Mouse (Mus musculus) testis, postnatal 14 days (tissue): ENCODE data around the gene Diablo.
"Not testable (repeated sequence)": the region's sequence is repeated elsewhere in the genome, so short reads cannot be mapped to it uniquely, and the experiment has no call there.

Experiments
- DNase-seq: peaks from one replicate; pipeline ENCODE4 v3.0.0; 2021; ENCODE audit warnings: low spot score

Gene Diablo

DNA sequence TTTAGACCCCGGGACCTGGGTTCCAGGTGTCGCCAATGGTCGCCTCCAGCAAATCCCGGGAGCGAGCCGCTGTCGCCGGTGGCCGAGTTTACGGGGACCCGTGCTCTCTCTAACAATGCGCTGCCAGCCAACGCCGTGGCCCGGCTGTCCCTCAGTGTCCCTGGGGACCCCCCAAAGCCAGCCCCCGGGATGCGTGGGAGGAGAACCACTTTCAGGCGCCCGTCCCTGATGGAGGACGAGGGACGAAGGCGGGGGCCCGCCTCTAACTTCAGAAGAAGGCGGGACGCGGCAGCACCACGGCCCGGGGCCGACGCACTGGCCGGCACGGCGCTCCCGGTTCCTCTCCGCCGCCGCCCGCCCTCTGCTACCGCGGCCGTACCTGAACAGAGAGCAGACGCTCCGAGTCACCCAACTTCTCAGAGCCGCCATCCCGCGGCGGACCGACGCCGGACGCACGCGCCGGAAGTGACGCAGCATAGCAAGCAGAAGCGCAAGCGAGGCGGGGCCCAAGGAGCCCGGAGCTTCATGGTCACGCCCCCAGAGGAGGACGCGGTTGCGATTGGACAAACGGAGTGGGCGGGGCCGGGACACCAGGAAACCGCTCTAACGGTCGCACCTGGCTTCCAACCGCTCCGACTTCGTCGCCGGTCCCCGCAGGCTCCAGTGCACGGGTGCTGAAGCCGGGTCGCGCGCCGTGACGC is at the start of gene Diablo:
TSS of gene Diablo (minus strand) at position 485 of the 701 bp plus-strand sequence.
- DNase-seq = peak; percentile 99

DNA sequence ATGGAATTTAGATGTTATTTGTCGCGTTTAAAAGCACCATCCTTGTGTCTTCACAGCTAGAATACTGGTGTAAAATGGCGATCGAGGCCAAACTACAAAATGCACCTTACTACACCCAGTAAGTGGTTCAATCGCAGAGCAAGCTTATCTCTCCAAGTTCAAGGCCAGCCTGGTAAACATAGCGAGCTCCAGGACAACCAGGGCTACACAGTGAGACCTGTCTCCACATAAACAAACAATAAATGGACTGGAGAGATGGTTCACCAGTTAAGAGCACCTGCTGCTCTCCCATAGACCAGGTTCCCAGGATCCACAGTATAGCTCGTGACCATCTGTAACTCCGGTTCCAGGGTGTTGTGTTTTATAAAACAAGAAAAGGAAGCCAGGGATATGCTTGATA is 49.4 kb upstream of the Diablo start:
- DNase-seq = no peak

DNA sequence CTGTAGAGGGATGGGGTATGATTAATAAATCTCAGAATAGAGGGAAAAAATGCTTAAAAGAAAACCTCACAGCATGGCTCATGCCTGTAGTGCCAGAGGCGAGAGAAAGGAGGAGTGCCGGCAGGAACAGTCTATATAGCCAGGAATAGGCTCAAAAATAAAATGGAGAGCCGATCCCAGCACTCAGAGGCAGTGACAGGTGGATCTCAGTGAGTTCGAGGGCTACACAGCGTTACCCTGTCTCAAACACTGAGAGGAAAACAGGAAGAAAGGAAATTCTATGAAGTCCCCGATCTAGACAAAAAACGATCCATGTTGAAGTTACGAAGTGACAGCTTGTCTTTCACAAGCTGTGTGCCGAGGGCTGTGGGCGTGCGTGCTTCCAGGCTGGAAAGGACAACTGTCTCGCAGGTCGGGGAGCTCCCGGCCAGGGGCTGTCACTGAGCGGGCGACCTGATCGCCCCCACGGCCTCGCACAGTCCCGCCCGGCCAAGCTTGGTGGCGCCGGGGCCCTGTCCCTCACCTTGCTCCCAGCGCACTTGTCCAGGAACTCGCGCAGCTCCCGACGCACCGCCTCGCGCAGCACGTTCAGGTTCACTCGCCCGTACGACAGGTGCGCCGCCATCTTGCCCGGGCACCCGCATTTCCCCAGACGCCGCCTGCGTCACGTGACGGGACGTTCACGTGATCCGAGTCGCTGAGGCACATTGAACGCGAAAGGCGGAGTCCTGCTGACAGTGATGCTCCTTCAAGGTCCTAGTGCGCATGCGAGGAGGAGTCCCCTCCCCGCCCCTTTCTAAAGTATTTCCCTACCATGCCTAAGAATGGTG is 48.6 kb upstream of the Diablo start, which contains the start of gene Vps33a:
TSS of gene Vps33a (minus strand) at position 682 of the 830 bp plus-strand sequence.
- peak; percentile 99 for DNase-seq

DNA sequence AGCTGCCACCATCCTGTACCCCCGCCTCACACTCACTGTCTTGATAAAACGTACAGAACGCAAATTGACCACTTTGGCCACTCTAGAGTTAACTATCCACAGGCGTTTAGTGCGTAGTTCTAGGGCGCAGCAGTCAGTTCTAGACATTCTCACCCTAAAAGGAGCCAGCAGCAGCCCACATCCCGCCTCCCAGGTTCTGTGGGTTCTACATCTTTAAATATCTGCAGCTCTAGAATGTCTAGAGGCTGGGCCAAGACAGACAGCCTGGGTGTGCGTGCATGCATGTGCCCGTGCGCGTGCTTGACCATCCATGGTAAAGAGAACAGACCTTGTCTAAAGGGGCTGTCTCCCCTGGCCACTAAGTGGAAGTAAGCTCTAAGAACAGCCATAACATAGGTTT is 37.2 kb upstream of the Diablo start:
- peak; percentile 1 for DNase-seq

DNA sequence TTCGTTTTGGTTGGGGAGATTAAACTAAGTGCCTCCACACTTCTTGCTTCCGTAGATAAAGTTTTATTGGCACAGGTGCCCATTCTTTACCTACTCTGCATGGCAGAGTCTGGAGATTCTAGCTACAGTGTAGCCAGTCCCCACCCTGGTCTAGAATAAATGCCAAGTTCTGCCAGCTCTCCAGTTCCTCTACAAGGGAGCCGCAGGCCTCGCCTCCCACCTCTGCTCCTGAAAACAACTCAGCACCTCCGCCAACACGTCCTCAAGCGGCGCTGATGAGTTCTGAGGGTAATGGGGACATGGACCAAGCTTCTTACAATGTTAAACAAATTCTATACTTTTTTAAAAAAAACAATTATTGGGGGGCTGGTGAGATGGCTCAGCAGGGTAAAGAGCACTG is 35.6 kb upstream of the Diablo start:
- DNase-seq = peak; percentile 21

DNA sequence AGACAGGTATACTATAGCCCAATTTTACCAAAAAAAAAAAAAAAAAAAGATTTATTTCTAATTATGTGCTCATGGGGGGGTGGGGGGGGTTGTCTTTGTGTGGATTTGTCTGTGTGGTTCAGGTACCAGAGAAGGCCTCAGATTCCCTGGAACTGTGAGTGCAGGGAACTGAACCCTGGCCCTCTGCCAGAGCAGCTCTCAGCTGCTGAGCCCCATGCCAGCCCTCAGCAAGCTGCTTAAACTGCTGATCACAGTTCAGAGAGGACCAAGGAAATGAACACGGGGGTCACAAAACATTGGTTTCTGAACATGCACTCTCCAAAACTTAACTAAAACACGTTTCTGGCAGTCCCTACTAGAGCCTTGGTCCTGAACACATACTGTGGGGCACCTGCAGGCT is 32.5 kb upstream of the Diablo start:
- peak; percentile 23 for DNase-seq

DNA sequence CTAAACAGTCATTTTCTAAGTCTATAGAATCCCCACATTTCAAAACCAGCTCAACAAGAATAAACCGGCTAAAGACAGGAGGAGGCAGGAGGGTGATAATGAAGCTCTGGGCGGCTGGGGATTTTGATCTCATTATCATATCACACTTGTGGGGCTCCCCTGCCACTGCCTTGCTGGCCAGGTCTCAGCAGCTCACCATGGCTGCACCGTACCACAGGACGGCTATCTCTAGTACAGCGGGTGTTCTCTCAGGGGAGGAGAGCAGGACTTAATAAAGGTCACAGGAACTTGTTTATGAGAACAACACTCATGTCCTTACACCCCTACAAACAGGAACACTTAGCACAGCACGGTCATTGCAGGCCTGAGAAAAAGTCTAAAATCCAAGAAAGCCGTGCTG is 31.7 kb upstream of the Diablo start:
- peak; percentile 3 for DNase-seq

DNA sequence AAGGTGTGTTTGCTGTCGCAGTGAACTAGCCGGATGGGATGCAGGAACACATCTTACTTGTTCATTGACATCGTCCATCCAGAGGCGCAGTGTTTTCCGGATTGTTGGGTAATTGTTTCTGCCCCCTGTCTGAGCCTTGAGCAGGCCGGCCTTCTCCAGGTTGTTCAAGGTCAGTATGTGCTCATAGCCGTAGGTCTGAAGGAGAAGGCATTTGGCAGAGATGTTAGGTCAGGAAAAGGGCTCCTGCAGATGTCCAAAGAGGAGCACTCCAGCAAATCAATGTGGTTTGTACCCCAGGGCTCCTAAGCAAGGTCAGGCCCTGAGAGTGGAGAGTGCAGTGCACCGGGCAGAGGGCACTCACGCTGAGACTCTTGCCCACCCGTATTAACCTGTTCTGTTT is 9.8 kb upstream of the Diablo start:
- peak; percentile 7 for DNase-seq

DNA sequence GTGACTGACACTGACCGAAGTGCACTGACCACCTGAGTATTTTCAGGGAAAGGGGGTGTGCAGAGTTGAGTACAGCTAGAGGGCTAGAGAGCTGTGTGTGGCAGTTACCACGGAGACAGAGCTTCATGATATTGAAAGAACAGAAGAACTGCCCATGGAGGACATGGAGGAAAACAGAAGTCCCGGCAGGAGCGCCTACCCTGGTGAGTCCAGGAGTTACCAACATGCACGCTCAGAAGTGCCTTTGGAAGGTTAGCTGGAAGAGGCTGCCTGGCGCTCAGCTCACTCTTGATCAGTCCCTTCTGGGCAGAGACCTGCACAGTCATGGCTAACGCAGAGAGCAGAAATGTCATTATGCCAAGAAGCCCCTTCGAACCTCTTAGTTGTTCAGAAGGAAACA is 6.1 kb upstream of the Diablo start:
- peak; percentile 1 for DNase-seq

DNA sequence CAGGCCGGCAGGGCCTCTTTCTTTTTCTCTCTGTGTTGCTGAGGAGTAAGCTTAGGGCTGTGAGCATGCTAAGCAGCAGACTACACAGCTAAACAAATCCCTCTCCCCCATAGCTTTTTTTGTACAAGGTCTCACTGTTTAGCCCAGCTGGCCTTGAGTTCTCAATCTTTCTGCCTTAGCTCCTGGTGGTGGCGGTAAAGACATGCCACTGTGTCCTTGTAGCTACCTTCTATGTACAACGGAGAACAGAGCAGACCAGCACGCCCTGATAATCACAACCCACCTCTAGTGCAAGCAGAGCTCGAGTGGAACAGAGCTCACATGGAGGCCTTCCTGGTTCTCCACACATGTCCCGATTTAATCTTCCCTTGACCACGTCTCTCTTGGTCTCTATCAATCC is 4.7 kb upstream of the Diablo start:
- peak; percentile 3 for DNase-seq

DNA sequence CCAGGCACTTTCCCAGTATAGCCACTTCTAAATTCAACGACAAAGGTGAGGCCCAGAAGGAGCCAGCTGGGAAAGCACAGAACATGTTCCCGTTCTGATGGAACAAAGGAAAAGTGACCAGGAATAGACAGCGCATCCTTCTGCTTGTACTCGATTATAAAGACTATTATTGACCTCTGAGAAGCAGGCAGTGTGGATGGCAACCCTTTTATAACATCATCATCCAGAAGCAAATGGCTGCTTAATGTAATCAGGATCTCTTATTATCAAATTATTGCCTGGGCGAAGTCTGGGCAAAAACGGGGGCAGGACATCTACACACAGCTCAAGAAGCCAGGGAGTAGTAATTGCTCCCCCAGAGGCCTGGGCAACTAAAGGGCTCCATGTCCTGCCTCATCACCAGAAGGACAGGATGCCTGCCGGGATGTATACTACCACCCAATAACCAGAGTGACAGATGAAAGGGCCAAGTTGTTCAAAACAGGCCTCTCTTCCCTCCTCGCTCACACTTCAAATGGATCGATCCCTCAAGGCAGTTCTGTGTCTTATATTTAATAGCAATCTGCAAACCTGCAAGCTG is 2.0 kb upstream of the Diablo start:
- no peak for DNase-seq

DNA sequence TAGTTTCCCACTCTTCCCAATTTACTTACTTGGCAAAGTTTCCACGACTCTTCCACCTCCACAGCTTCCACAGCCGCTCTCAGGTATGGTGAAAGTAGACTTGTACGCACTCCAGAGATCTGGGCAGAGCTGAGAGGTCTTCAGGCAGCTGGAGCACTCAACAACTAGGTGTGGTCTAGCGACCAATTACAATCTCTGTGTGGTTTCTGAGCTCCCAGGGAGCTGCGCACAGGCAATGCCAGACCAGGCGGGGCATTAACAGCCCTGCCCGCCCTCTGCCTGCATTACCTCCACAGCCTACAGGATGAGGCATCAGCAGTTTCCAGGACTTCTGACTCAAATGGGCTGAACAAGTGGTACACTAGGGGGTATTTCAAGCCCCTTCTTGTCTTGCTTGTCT is 1.3 kb upstream of the Diablo start, which contains the start of gene Gm49027:
TSS of gene Gm49027 (minus strand) at position 208 of the 400 bp plus-strand sequence.
- DNase-seq = no peak

DNA sequence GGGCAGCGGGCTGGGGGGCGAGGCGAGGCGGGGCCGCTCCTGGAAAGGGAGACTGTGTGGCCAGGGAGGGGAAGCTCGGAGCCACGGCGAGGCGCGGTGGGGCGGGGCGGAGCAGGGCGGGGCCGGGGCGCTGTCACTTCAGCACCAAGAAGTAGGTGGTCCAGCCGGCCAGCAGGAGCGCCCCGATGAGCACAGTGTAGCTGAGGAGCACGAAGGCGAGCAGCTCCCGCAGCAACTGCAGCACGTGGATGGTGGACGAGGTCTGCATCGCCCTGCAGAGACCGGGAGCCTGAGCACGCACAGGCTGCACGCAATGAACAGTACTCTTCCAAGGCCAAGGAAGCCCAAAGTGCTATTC is 396 bp upstream of the Diablo start:
- no peak for DNase-seq

DNA sequence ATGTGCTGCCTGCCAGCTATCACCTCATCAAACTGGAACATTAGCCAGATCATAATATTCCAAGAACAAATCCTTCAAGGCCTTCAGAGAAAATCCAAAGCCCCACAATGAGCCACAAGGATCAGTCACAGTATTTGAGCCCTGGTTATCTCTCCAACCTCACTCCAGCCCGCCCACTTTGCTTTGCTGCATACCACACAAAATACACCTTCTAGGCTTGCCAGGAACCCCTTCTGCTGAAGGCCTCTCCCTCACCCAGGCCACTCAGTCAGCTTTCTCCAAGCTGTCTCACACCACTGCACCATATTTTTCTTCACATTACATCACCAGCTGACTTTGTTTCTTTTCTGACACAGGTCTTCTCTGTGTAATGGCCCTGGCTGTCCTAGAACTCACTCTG is 1.8 kb downstream of the Diablo start:
- no peak for DNase-seq

DNA sequence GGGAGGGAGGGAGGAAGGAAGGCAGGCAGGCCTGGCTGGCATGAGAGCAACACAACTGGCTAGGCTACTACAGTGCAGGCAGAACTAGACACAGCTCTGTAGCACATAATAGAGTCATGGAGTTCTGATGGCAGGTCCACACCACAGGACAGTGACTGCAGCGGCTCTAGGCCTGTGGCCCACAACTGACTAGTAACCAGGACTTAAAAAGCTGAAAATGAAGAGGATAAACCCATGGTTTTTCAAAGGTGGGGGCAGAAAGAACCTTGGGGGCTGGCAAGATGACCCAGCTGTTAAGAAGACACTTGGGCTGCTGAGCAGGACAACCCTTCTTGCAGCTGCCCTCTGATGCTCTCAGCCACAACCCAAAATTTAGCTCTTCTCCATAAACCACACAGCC is 2.4 kb downstream of the Diablo start:
- DNase-seq = no peak

DNA sequence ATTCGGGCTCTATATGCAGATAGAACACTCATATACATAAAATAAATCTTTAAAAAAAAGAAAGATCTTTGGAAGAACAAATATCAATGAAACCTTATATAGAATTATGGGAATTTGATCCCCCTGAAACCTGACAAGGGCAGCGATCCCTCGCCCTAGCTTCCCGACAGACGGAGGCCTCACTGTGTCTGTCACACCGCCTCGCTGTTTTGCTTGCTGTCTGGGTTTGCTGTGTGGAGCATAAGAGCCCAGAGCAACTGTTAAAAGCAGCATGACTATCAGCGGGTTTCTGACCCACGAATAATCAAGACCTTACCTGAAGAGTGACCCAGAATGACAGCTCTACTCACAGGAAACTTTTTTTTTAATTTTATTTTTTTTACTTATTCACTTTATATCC is 3.3 kb downstream of the Diablo start:
- DNase-seq = no peak

DNA sequence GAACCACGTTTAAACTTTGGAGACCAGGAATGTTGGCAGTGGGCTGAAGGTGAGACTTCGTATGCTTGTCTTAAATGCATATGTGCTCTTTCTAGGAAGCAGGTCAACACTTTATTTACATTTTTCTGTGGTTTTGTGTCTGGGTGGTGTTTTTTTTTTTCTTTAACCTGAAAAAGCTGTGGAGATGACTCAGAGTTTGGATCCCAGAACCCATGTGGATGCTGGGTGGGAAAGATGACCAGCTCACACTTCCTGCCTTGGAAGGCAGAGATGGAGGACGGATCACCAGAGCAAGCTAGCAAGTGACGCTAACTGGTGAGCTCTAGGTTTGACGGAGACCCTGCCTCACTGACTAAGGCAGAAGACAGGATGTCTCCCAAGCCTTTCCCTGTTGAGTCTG is 9.1 kb downstream of the Diablo start:
- DNase-seq = no peak

DNA sequence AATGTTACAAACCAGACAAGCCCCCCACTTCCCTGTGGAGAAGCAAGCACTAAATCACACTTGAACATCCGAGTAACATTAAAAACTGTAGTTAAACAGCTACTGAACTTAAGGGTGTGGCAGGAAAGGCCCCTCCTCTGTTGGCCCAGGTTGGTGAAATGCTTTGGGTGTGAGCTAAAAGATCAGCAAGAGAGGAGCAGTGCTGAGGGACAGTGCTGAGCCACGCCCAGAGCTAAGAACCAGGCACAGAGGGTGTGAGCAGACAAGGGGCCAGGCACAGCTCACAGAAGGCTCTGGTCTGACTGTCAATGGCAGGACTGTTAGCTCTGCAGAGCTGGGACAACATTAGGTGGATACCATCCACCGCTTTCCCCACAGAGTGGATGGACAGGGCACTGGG is 11.9 kb downstream of the Diablo start:
- no peak for DNase-seq

DNA sequence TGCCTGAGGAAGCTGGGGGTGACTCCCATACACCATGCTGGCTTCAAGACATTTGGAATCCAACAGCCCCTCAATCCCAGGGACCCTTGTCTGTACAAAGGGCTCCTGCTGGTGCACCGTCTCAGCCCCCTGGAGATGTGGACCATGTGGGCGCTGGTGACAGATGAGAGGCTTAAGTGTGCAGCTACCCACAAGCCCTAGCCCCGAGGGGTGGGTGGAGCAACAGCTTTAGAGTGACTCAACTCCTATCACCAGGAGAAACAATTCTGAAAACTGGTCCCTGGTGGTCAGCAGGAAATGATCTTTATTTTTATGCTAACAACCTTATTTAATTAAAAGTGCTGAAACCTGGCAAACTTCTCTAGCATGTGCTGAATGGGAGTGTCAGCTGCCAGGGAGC is 12.6 kb downstream of the Diablo start:
- DNase-seq = not testable (repeated sequence)

DNA sequence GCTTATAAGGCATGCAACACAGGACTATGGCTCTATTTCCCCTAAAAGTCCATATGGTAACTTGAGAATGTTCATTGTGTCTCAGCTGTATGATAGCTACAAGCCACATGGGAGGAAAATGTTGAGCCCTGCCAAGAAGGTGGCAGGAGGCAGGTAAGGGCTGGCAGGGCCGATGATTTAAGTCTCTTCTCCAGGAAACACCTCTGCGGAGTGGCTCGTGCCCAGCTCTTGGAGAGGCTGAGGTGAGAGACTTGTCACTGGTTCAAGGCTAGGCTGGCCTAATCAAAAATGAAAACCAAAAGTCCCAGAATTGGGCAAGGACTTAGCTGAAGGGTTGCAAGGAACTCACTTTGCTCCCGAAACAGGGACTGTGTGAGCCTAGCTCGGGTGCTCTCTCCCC is 13.8 kb downstream of the Diablo start, which contains the start of gene B3gnt4:
TSS of gene B3gnt4 (plus strand) at position 301 of the 400 bp plus-strand sequence.
- DNase-seq = no peak

DNA sequence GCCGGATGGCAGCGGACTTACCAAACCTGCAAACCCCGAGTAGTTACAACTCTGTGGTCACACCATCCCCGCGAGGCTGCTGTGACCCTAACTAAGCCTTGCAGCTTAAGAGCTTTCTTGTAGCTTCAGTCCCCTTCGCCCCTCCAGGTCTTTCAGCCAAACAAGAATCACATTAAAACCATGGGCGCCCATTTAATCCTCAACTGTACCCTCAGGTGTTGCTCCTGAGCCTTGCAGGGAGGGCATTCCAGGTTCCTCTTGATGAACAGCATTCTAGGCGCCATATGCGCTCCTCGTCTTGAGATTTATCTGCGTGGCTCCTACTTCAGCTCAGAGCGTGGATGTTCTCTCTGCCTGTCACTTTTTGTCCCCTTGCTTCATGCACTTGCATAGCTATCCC is 15.1 kb downstream of the Diablo start:
- DNase-seq = no peak

DNA sequence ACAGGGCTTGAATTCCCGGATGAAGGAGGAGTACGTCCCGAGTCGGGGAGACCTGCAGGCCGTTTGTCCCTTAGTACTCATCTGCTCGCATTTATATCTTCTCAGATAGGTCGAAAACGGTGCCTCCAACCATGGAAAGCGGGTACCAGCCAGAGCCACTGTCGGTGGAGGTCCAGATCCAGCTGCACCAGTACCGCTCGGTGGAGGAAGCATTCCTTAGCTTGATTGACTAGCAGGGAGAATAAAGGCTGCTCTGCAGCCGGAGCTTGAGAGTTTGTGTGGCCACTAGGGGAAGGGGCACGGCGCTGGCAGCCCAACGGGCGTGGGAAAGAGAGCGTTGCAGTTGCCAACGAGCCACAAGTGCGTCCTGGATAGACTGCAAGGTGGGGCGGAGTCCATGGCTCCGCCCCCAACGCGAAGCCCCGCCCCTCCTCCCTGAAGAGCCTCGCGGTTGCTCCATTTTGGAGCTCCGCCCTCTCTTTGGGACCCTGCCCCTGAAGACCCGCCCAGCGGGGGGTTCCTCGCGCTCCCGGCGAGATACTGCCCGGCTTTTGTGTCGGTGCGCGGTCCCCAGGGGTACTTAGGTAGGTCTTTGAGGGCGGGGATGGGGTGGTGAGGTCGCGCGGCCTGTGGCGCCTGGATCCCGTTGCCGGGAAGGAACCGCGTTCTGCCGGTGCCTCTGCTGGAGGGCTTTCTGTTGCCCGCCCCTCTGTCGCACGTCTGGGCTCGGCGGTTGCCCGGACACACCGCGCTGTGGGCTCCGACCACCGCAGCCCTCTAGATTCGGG is 15.8 kb downstream of the Diablo start:
- DNase-seq = peak; percentile 86
